Mouse (Mus musculus): ENCODE results near the gene Ep300. TPM values are rescaled to one million over a fixed set of nuclear protein-coding genes. Genes with fewer than 3 reads are reported as not detected.
A peak's percentile ranks its signal among the peaks of the same experiment; 100 is the strongest.

The Ep300 gene
- polyA plus RNA-seq, 2 experiments: 20.2 to 38.2 TPM

GRCm38 (mm10) chr15:81545387-81546176, 39.6 kb upstream of the Ep300 start:
- H3K4me3 ChIP-seq (replicated peaks; ENCODE audit: low read length): no peak overlapping the region
- H3K4me1 ChIP-seq (ENCODE audit: control insufficient read depth, insufficient read depth, low read length): no peaks in the 10 kb centered on the region
- H3K4me2 ChIP-seq (replicated peaks; ENCODE audit: low read depth, low read length, severe bottlenecking): no peak overlapping the region
- H3K27ac ChIP-seq (replicated peaks; ENCODE audit: low read depth, low read length): no peak overlapping the region
- H3K9ac ChIP-seq (ENCODE audit: low read depth, low read length, severe bottlenecking): no peak overlapping the region
- TF ChIP-seq POLR2A (IDR thresholded peaks at IDR 0.05; ENCODE audit: borderline replicate concordance, extremely low read depth, insufficient read depth, insufficient read length): no peak
- ATAC-seq (ENCODE audit: low FRiP score, low read depth) (no peak), DNase-seq (ENCODE audit: low spot score) (no peak)
- H3K9me3 ChIP-seq (ENCODE audit: control insufficient read depth, low read length): no peaks in the 10 kb centered on the region
- H3K36me3 ChIP-seq (ENCODE audit: control insufficient read depth, insufficient read depth, low read length): no peaks in the 10 kb centered on the region
- H3K27me3 ChIP-seq (ENCODE audit: control insufficient read depth, insufficient read depth, low read length): no peaks in the 10 kb centered on the region
- 79% methylated on average over 5 of the region's 5 CpGs for WGBS

- Histone ChIP-seq H3K36me3 (ENCODE audit: control insufficient read depth, insufficient read depth, low read length) (no peaks in the 10 kb centered on the region), H3K9me3 (ENCODE audit: control insufficient read depth, low read length) (no peaks in the 10 kb centered on the region), H3K4me3 (replicated peaks; ENCODE audit: low read length) (no peak overlapping the region), H3K9ac (ENCODE audit: low read depth, low read length, severe bottlenecking) (no peak overlapping the region), H3K4me1 (ENCODE audit: control insufficient read depth, insufficient read depth, low read length) (no peaks in the 10 kb centered on the region; the same call in 1 of the 2 replicates), H3K27ac (replicated peaks; ENCODE audit: low read depth, low read length) (no peak overlapping the region), H3K4me2 (replicated peaks; ENCODE audit: low read depth, low read length, severe bottlenecking) (no peak overlapping the region), H3K27me3 (ENCODE audit: control insufficient read depth, insufficient read depth, low read length) (no peaks in the 10 kb centered on the region)
- no peak for ATAC-seq (ENCODE audit: low FRiP score, low read depth)
- WGBS: 95% methylated on average over 1 of the region's 1 CpGs
- no peak for DNase-seq (ENCODE audit: low spot score)
- TF ChIP-seq POLR2A (IDR thresholded peaks at IDR 0.05; ENCODE audit: borderline replicate concordance, extremely low read depth, insufficient read depth, insufficient read length): no peak
Observed at GRCm38 (mm10) chr15:81553455-81553854, 31.7 kb upstream of the Ep300 start.

GRCm38 (mm10) chr15:81554558-81555297, 30.4 kb upstream of the Ep300 start:
- TF ChIP-seq POLR2A (IDR thresholded peaks at IDR 0.05; ENCODE audit: borderline replicate concordance, extremely low read depth, insufficient read depth, insufficient read length): no peak
- H3K27me3 ChIP-seq (ENCODE audit: control insufficient read depth, insufficient read depth, low read length): no peaks in the 10 kb centered on the region
- H3K9me3 ChIP-seq (ENCODE audit: control insufficient read depth, low read length): no peaks in the 10 kb centered on the region
- DNase-seq (ENCODE audit: low spot score) (peak; percentile 21), ATAC-seq (ENCODE audit: low FRiP score, low read depth) (peak; percentile 78; the same call in 1 of the 2 replicates)
- 29% methylated on average over 18 of the region's 18 CpGs for WGBS
- H3K4me3 ChIP-seq (replicated peaks; ENCODE audit: low read length): no peak overlapping the region
- no peaks in the 10 kb centered on the region; the same call in 1 of the 2 replicates for H3K4me1 ChIP-seq (ENCODE audit: control insufficient read depth, insufficient read depth, low read length)
- no peaks in the 10 kb centered on the region for H3K36me3 ChIP-seq (ENCODE audit: control insufficient read depth, insufficient read depth, low read length)
- no peak overlapping the region for H3K27ac ChIP-seq (replicated peaks; ENCODE audit: low read depth, low read length)
- no peak overlapping the region for H3K9ac ChIP-seq (ENCODE audit: low read depth, low read length, severe bottlenecking)
- H3K4me2 ChIP-seq (replicated peaks; ENCODE audit: low read depth, low read length, severe bottlenecking): 0 out of 2 replicates have a peak overlapping the region, but pooled peaks have one; percentile 3

- no peak for TF ChIP-seq POLR2A (IDR thresholded peaks at IDR 0.05; ENCODE audit: borderline replicate concordance, extremely low read depth, insufficient read depth, insufficient read length)
- H3K9ac ChIP-seq (ENCODE audit: low read depth, low read length, severe bottlenecking): no peak overlapping the region
- no peaks in the 10 kb centered on the region for H3K36me3 ChIP-seq (ENCODE audit: control insufficient read depth, insufficient read depth, low read length)
- H3K27me3 ChIP-seq (ENCODE audit: control insufficient read depth, insufficient read depth, low read length): no peaks in the 10 kb centered on the region
- no peak overlapping the region for H3K27ac ChIP-seq (replicated peaks; ENCODE audit: low read depth, low read length)
- WGBS: 75% methylated on average over 3 of the region's 3 CpGs
- ATAC-seq (ENCODE audit: low FRiP score, low read depth) (no peak), DNase-seq (ENCODE audit: low spot score) (no peak)
- H3K9me3 ChIP-seq (ENCODE audit: control insufficient read depth, low read length): no peaks in the 10 kb centered on the region
- H3K4me2 ChIP-seq (replicated peaks; ENCODE audit: low read depth, low read length, severe bottlenecking): no peak overlapping the region
- no peaks in the 10 kb centered on the region; the same call in 1 of the 2 replicates for H3K4me1 ChIP-seq (ENCODE audit: control insufficient read depth, insufficient read depth, low read length)
- no peak overlapping the region for H3K4me3 ChIP-seq (replicated peaks; ENCODE audit: low read length)
Observed at GRCm38 (mm10) chr15:81555986-81556385, 29.2 kb upstream of the Ep300 start.

- 41% methylated on average over 3 of the region's 3 CpGs for WGBS
- no peaks in the 10 kb centered on the region for H3K4me1 ChIP-seq (ENCODE audit: control insufficient read depth, insufficient read depth, low read length)
- no peak overlapping the region for H3K27ac ChIP-seq (replicated peaks; ENCODE audit: low read depth, low read length)
- no peak overlapping the region for H3K9ac ChIP-seq (ENCODE audit: low read depth, low read length, severe bottlenecking)
- H3K36me3 ChIP-seq (ENCODE audit: control insufficient read depth, insufficient read depth, low read length): no peaks in the 10 kb centered on the region
- H3K9me3 ChIP-seq (ENCODE audit: control insufficient read depth, low read length): no peaks in the 10 kb centered on the region
- TF ChIP-seq POLR2A (IDR thresholded peaks at IDR 0.05; ENCODE audit: borderline replicate concordance, extremely low read depth, insufficient read depth, insufficient read length): no peak
- H3K4me2 ChIP-seq (replicated peaks; ENCODE audit: low read depth, low read length, severe bottlenecking): no peak overlapping the region
- no peak for DNase-seq (ENCODE audit: low spot score)
- ATAC-seq (ENCODE audit: low FRiP score, low read depth): no peak
- no peak overlapping the region for H3K4me3 ChIP-seq (replicated peaks; ENCODE audit: low read length)
- H3K27me3 ChIP-seq (ENCODE audit: control insufficient read depth, insufficient read depth, low read length): no peaks in the 10 kb centered on the region
Observed at GRCm38 (mm10) chr15:81561501-81561900, 23.6 kb upstream of the Ep300 start.
